Mouse (Mus musculus): Measurements from ENCODE around the gene Rbpj. TPM values are rescaled to one million over a fixed set of nuclear protein-coding genes. Genes with fewer than 3 reads are reported as not detected.

Gene Rbpj
- polyA plus RNA-seq, 1 experiment from 2014 or later: 54.7 TPM

GRCm38 (mm10) chr5:53509465-53509864, 43.5 kb downstream of the Rbpj start:
- DNase-seq (ENCODE audit: low spot score) (no peak), ATAC-seq (ENCODE audit: insufficient number of reproducible peaks, low FRiP score, low TSS enrichment, low read depth) (no peak)
- H3K36me3 ChIP-seq (ENCODE audit: control insufficient read depth, insufficient read depth, low read length): no peaks in the 10 kb centered on the region
- H3K4me1 ChIP-seq (ENCODE audit: control insufficient read depth, insufficient read depth, low read length): no peaks in the 10 kb centered on the region
- H3K9ac ChIP-seq (ENCODE audit: low read length): no peak overlapping the region
- H3K27me3 ChIP-seq (ENCODE audit: control insufficient read depth, insufficient read depth, low read length): no peaks in the 10 kb centered on the region
- no peak overlapping the region for H3K4me3 ChIP-seq (ENCODE audit: low read depth, low read length)
- no peak overlapping the region for H3K4me2 ChIP-seq (ENCODE audit: low read depth, severe bottlenecking)
- 84% methylated on average over 10 of the region's 10 CpGs for WGBS
- H3K27ac ChIP-seq (replicated peaks; ENCODE audit: low read depth, low read length): no peak overlapping the region
- H3K9me3 ChIP-seq (ENCODE audit: control insufficient read depth, low read length): no peaks in the 10 kb centered on the region

- whole genome bisulfite sequencing: 95% methylated on average over 2 of the region's 2 CpGs
- no peak for DNase-seq (ENCODE audit: low spot score)
- Histone ChIP-seq H3K4me3 (ENCODE audit: low read depth, low read length) (no peak overlapping the region), H3K36me3 (ENCODE audit: control insufficient read depth, insufficient read depth, low read length) (no peaks in the 10 kb centered on the region), H3K27me3 (ENCODE audit: control insufficient read depth, insufficient read depth, low read length) (no peaks in the 10 kb centered on the region), H3K27ac (replicated peaks; ENCODE audit: low read depth, low read length) (no peak overlapping the region), H3K4me1 (ENCODE audit: control insufficient read depth, insufficient read depth, low read length) (no peaks in the 10 kb centered on the region), H3K4me2 (ENCODE audit: low read depth, severe bottlenecking) (no peak overlapping the region), H3K9me3 (ENCODE audit: control insufficient read depth, low read length) (no peaks in the 10 kb centered on the region), H3K9ac (ENCODE audit: low read length) (no peak overlapping the region)
- no peak for ATAC-seq (ENCODE audit: insufficient number of reproducible peaks, low FRiP score, low TSS enrichment, low read depth)
These were observed 44.0 kb downstream of the Rbpj start for GRCm38 (mm10) chr5:53509927-53510326.

- Histone ChIP-seq H3K9ac (ENCODE audit: low read length) (no peak overlapping the region), H3K4me1 (ENCODE audit: control insufficient read depth, insufficient read depth, low read length) (no peaks in the 10 kb centered on the region), H3K27me3 (ENCODE audit: control insufficient read depth, insufficient read depth, low read length) (no peaks in the 10 kb centered on the region), H3K9me3 (ENCODE audit: control insufficient read depth, low read length) (no peaks in the 10 kb centered on the region), H3K4me3 (ENCODE audit: low read depth, low read length) (no peak overlapping the region), H3K27ac (replicated peaks; ENCODE audit: low read depth, low read length) (no peak overlapping the region), H3K4me2 (ENCODE audit: low read depth, severe bottlenecking) (no peak overlapping the region), H3K36me3 (ENCODE audit: control insufficient read depth, insufficient read depth, low read length) (no peaks in the 10 kb centered on the region)
- WGBS: 86% methylated on average over 4 of the region's 4 CpGs
- no peak for ATAC-seq (ENCODE audit: insufficient number of reproducible peaks, low FRiP score, low TSS enrichment, low read depth)
- no peak for DNase-seq (ENCODE audit: low spot score)
These were observed 45.5 kb downstream of the Rbpj start for GRCm38 (mm10) chr5:53511426-53511825.

GRCm38 (mm10) chr5:53514959-53515612, 49.1 kb downstream of the Rbpj start:
- H3K4me2 ChIP-seq (ENCODE audit: low read depth, severe bottlenecking): no peak overlapping the region
- no peak overlapping the region for H3K27ac ChIP-seq (replicated peaks; ENCODE audit: low read depth, low read length)
- H3K9me3 ChIP-seq (ENCODE audit: control insufficient read depth, low read length): no peaks in the 10 kb centered on the region
- H3K9ac ChIP-seq (ENCODE audit: low read length): no peak overlapping the region
- DNase-seq (ENCODE audit: low spot score) (no peak), ATAC-seq (ENCODE audit: insufficient number of reproducible peaks, low FRiP score, low TSS enrichment, low read depth) (no peak)
- no peaks in the 10 kb centered on the region for H3K36me3 ChIP-seq (ENCODE audit: control insufficient read depth, insufficient read depth, low read length)
- H3K4me3 ChIP-seq (ENCODE audit: low read depth, low read length): no peak overlapping the region
- no peaks in the 10 kb centered on the region for H3K27me3 ChIP-seq (ENCODE audit: control insufficient read depth, insufficient read depth, low read length)
- H3K4me1 ChIP-seq (ENCODE audit: control insufficient read depth, insufficient read depth, low read length): no peaks in the 10 kb centered on the region
- WGBS: 87% methylated on average over 4 of the region's 4 CpGs

- Histone ChIP-seq H3K4me1 (ENCODE audit: control insufficient read depth, insufficient read depth, low read length) (no peaks in the 10 kb centered on the region), H3K27ac (replicated peaks; ENCODE audit: low read depth, low read length) (no peak overlapping the region), H3K9ac (ENCODE audit: low read length) (no peak overlapping the region), H3K27me3 (ENCODE audit: control insufficient read depth, insufficient read depth, low read length) (no peaks in the 10 kb centered on the region), H3K36me3 (ENCODE audit: control insufficient read depth, insufficient read depth, low read length) (no peaks in the 10 kb centered on the region), H3K4me2 (ENCODE audit: low read depth, severe bottlenecking) (no peak overlapping the region), H3K4me3 (ENCODE audit: low read depth, low read length) (no peak overlapping the region), H3K9me3 (ENCODE audit: control insufficient read depth, low read length) (no peaks in the 10 kb centered on the region)
- 79% methylated on average over 2 of the region's 2 CpGs for WGBS
- ATAC-seq (ENCODE audit: insufficient number of reproducible peaks, low FRiP score, low TSS enrichment, low read depth): no peak
- DNase-seq (ENCODE audit: low spot score): no peak
These were observed 50.5 kb downstream of the Rbpj start for GRCm38 (mm10) chr5:53516482-53516881.

GRCm38 (mm10) chr5:53517802-53518201, 51.9 kb downstream of the Rbpj start:
- Histone ChIP-seq H3K4me2 (ENCODE audit: low read depth, severe bottlenecking) (no peak overlapping the region), H3K4me3 (ENCODE audit: low read depth, low read length) (no peak overlapping the region), H3K9me3 (ENCODE audit: control insufficient read depth, low read length) (no peaks in the 10 kb centered on the region), H3K27ac (replicated peaks; ENCODE audit: low read depth, low read length) (0 out of 2 replicates have a peak overlapping the region, but pooled peaks have one; percentile 23), H3K36me3 (ENCODE audit: control insufficient read depth, insufficient read depth, low read length) (no peaks in the 10 kb centered on the region), H3K9ac (ENCODE audit: low read length) (no peak overlapping the region), H3K27me3 (ENCODE audit: control insufficient read depth, insufficient read depth, low read length) (no peaks in the 10 kb centered on the region), H3K4me1 (ENCODE audit: control insufficient read depth, insufficient read depth, low read length) (no peaks in the 10 kb centered on the region)
- DNase-seq (ENCODE audit: low spot score) (no peak), ATAC-seq (ENCODE audit: insufficient number of reproducible peaks, low FRiP score, low TSS enrichment, low read depth) (no peak)
- 65% methylated on average over 8 of the region's 8 CpGs for WGBS

GRCm38 (mm10) chr5:53519131-53519530, 53.2 kb downstream of the Rbpj start:
- DNase-seq (ENCODE audit: low spot score): no peak
- no peak overlapping the region for H3K9ac ChIP-seq (ENCODE audit: low read length)
- no peaks in the 10 kb centered on the region for H3K27me3 ChIP-seq (ENCODE audit: control insufficient read depth, insufficient read depth, low read length)
- H3K27ac ChIP-seq (replicated peaks; ENCODE audit: low read depth, low read length): no peak overlapping the region
- no peaks in the 10 kb centered on the region for H3K9me3 ChIP-seq (ENCODE audit: control insufficient read depth, low read length)
- H3K36me3 ChIP-seq (ENCODE audit: control insufficient read depth, insufficient read depth, low read length): no peaks in the 10 kb centered on the region
- H3K4me2 ChIP-seq (ENCODE audit: low read depth, severe bottlenecking): no peak overlapping the region
- no peaks in the 10 kb centered on the region for H3K4me1 ChIP-seq (ENCODE audit: control insufficient read depth, insufficient read depth, low read length)
- H3K4me3 ChIP-seq (ENCODE audit: low read depth, low read length): no peak overlapping the region
- no peak for ATAC-seq (ENCODE audit: insufficient number of reproducible peaks, low FRiP score, low TSS enrichment, low read depth)
- WGBS: 92% methylated on average over 4 of the region's 4 CpGs

GRCm38 (mm10) chr5:53519998-53520577, 54.1 kb downstream of the Rbpj start:
- H3K27me3 ChIP-seq (ENCODE audit: control insufficient read depth, insufficient read depth, low read length): no peaks in the 10 kb centered on the region
- H3K36me3 ChIP-seq (ENCODE audit: control insufficient read depth, insufficient read depth, low read length): no peaks in the 10 kb centered on the region
- H3K27ac ChIP-seq (replicated peaks; ENCODE audit: low read depth, low read length): no peak overlapping the region
- no peaks in the 10 kb centered on the region for H3K4me1 ChIP-seq (ENCODE audit: control insufficient read depth, insufficient read depth, low read length)
- ATAC-seq (ENCODE audit: insufficient number of reproducible peaks, low FRiP score, low TSS enrichment, low read depth) (no peak), DNase-seq (ENCODE audit: low spot score) (no peak)
- H3K9ac ChIP-seq (ENCODE audit: low read length): no peak overlapping the region
- H3K4me2 ChIP-seq (ENCODE audit: low read depth, severe bottlenecking): no peak overlapping the region
- H3K4me3 ChIP-seq (ENCODE audit: low read depth, low read length): no peak overlapping the region
- no peaks in the 10 kb centered on the region for H3K9me3 ChIP-seq (ENCODE audit: control insufficient read depth, low read length)
- WGBS: 92% methylated on average over 10 of the region's 10 CpGs

GRCm38 (mm10) chr5:53523046-53523445, 57.1 kb downstream of the Rbpj start:
- no peaks in the 10 kb centered on the region for H3K4me1 ChIP-seq (ENCODE audit: control insufficient read depth, insufficient read depth, low read length)
- H3K4me3 ChIP-seq (ENCODE audit: low read depth, low read length): no peak overlapping the region
- H3K9me3 ChIP-seq (ENCODE audit: control insufficient read depth, low read length): no peaks in the 10 kb centered on the region
- WGBS: 67% methylated on average over 3 of the region's 3 CpGs
- no peak overlapping the region for H3K4me2 ChIP-seq (ENCODE audit: low read depth, severe bottlenecking)
- H3K27me3 ChIP-seq (ENCODE audit: control insufficient read depth, insufficient read depth, low read length): no peaks in the 10 kb centered on the region
- no peak for DNase-seq (ENCODE audit: low spot score)
- ATAC-seq (ENCODE audit: insufficient number of reproducible peaks, low FRiP score, low TSS enrichment, low read depth): no peak
- no peak overlapping the region for H3K27ac ChIP-seq (replicated peaks; ENCODE audit: low read depth, low read length)
- no peak overlapping the region for H3K9ac ChIP-seq (ENCODE audit: low read length)
- H3K36me3 ChIP-seq (ENCODE audit: control insufficient read depth, insufficient read depth, low read length): no peaks in the 10 kb centered on the region
